ENCODE assay signal across 8 mouse cellular contexts in the genomic region with DNA sequence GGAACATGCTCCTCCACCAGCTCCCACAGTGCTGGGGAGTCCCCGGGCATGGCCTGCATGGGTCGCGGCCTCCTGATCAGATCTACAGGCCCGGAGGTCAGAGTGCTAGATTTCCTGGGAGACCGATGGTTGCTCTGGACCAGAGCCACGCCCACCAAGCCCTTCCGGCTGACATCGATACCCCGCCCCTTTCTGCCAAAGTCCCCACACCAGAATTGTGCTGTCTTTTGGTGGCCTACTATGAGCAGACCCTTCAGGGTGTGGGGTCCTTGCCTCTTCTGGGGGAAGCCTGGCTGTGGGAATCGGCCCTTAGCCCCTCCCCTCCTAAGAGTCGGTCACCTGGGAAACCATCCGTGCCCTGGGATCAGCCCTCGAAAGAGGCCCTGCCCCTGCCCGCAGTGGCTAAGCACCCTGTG. TPM values are rescaled to one million over a fixed set of nuclear protein-coding genes. Genes with fewer than 3 reads are reported as not detected.
DNase-seq lines count a peak whose midpoint lies in the region; ATAC-seq and TF ChIP-seq lines count a peak whose summit lies in the region.

TSS of gene Ccdc24 (minus strand) at position 87 of the 416 bp plus-strand sequence.

- H3K4me3 ChIP-seq in ES-Bruce4 (ENCODE audit: low read depth, low read length), result peak within 1 kb of the TSS; percentile 3; the same call in 1 of the 2 replicates
- peak within 1 kb of the TSS; percentile 39 for H3K4me3 ChIP-seq in embryonic facial prominence, embryonic 10.5 days
- H3K4me3 ChIP-seq in kidney, adult 2 months (ENCODE audit: insufficient read depth, low read depth, low read length), result peak within 1 kb of the TSS; percentile 42
- no peak within 1 kb of the TSS for H3K4me3 ChIP-seq in lung, postnatal 0 days (ENCODE audit: low read depth, low read length)

- TF ChIP-seq CTCF in ES-Bruce4 (IDR thresholded peaks at IDR 0.05; ENCODE audit: low read depth, low read length), result no peak
- no peak for TF ChIP-seq CTCF in kidney, adult 2 months (conservative IDR thresholded peaks at IDR 0.05; ENCODE audit: insufficient read depth, insufficient read length, low read depth, low read length)
- TF ChIP-seq CTCF in lung, postnatal 0 days (IDR thresholded peaks at IDR 0.05), result no peak

- H3K27ac ChIP-seq in ES-Bruce4 (ENCODE audit: insufficient read depth, low read length), result no peak within 1 kb of the TSS
- peak within 1 kb of the TSS; percentile 2; the same call in 1 of the 2 replicates for H3K27ac ChIP-seq in embryonic facial prominence, embryonic 10.5 days (replicated peaks)
- no peak within 1 kb of the TSS for H3K27ac ChIP-seq in kidney, adult 2 months (ENCODE audit: insufficient read depth, low read depth, low read length)
- no peak within 1 kb of the TSS for H3K27ac ChIP-seq in lung, postnatal 0 days (ENCODE audit: low read length)

- no peaks in the 10 kb centered on the region for H3K27me3 ChIP-seq in ES-Bruce4 (ENCODE audit: control insufficient read depth, insufficient read depth, low read length, poor library complexity, severe bottlenecking)
- peaks cover 10% of the 10 kb centered on the region for H3K27me3 ChIP-seq in embryonic facial prominence, embryonic 10.5 days (replicated peaks; ENCODE audit: low read depth, poor library complexity, severe bottlenecking)
- no peaks in the 10 kb centered on the region for H3K27me3 ChIP-seq in kidney, adult 2 months (replicated peaks; ENCODE audit: control insufficient read depth, insufficient read depth, low read length)
- H3K27me3 ChIP-seq in lung, postnatal 0 days (replicated peaks; ENCODE audit: insufficient read depth, low read length), result no peaks in the 10 kb centered on the region

- DNase-seq in embryonic facial prominence, embryonic 10.5 days (ENCODE audit: low spot score), result peak; percentile 47
- peak; percentile 40 for DNase-seq in kidney, adult 2 months
- peak; percentile 48 for DNase-seq in lung, postnatal 0 days (ENCODE audit: low spot score)
- no peak for DNase-seq in spleen, postnatal 36 days (ENCODE audit: low spot score in 2 of 2)
- no peak for DNase-seq in layer of hippocampus, postnatal 25 days (ENCODE audit: extremely low spot score in 1 of 2, low spot score in 1 of 2)
- no peak for DNase-seq in thymus, postnatal 0 days (ENCODE audit: low spot score)

- H3K4me1 ChIP-seq in ES-Bruce4 (ENCODE audit: control insufficient read depth, insufficient read depth, low read length), result no peaks in the 10 kb centered on the region
- peaks cover 45% of the 10 kb centered on the region for H3K4me1 ChIP-seq in embryonic facial prominence, embryonic 10.5 days
- H3K4me1 ChIP-seq in kidney, adult 2 months (ENCODE audit: control insufficient read depth, insufficient read depth, low read length), result no peaks in the 10 kb centered on the region
- H3K4me1 ChIP-seq in lung, postnatal 0 days (ENCODE audit: insufficient read depth, low read depth, low read length), result no peaks in the 10 kb centered on the region

- H3K4me2 ChIP-seq in lung, postnatal 0 days (replicated peaks; ENCODE audit: low read depth, low read length), result peak within 1 kb of the TSS; percentile 30

- WGBS in embryonic facial prominence, embryonic 10.5 days, result 8% methylated on average over 14 of the region's 14 CpGs
- 11% methylated on average over 14 of the region's 14 CpGs for WGBS in kidney, adult 2 months
- WGBS in lung, postnatal 0 days, result 10% methylated on average over 14 of the region's 14 CpGs

- no peak for TF ChIP-seq POLR2A in ES-Bruce4 (IDR thresholded peaks at IDR 0.05; ENCODE audit: insufficient read depth, low read length)
- no peak for TF ChIP-seq POLR2A in kidney, adult 2 months (IDR thresholded peaks at IDR 0.05; ENCODE audit: low read depth, low read length)

- no peaks in the 10 kb centered on the region for H3K9me3 ChIP-seq in ES-Bruce4 (replicated peaks; ENCODE audit: control insufficient read depth, insufficient read depth, low read length, poor library complexity, severe bottlenecking)
- H3K9me3 ChIP-seq in embryonic facial prominence, embryonic 10.5 days, result no peaks in the 10 kb centered on the region
- no peaks in the 10 kb centered on the region for H3K9me3 ChIP-seq in lung, postnatal 0 days (ENCODE audit: low read length)

- TF ChIP-seq EP300 in ES-Bruce4 (IDR thresholded peaks at IDR 0.05; ENCODE audit: insufficient read depth, low read depth, low read length), result no peak
- TF ChIP-seq EP300 in lung, postnatal 0 days (IDR thresholded peaks at IDR 0.05), result no peak

- peak; percentile 40 for ATAC-seq in lung, postnatal 0 days
- ATAC-seq in megakaryocyte progenitor cell, adult 5-6 weeks (replicated peaks; ENCODE audit: poor library complexity), result no peak

- H3K9ac ChIP-seq in ES-Bruce4 (ENCODE audit: low read depth, poor library complexity, severe bottlenecking), result no peak within 1 kb of the TSS
- no peak within 1 kb of the TSS for H3K9ac ChIP-seq in lung, postnatal 0 days (replicated peaks; ENCODE audit: low read depth)

- no peaks in the 10 kb centered on the region for H3K36me3 ChIP-seq in ES-Bruce4 (ENCODE audit: control insufficient read depth, insufficient read depth, low read length, poor library complexity, severe bottlenecking)
- peaks cover 44% of the 10 kb centered on the region for H3K36me3 ChIP-seq in embryonic facial prominence, embryonic 10.5 days (replicated peaks)
- no peaks in the 10 kb centered on the region for H3K36me3 ChIP-seq in kidney, adult 2 months (ENCODE audit: control insufficient read depth, insufficient read depth, low read length)
- no peaks in the 10 kb centered on the region for H3K36me3 ChIP-seq in lung, postnatal 0 days (ENCODE audit: insufficient read depth, low read length)

RNA-seq across cellular contexts. Expression of gene Ccdc24, which starts in this region (rescaled TPM):
- 1.7 and 3.8 TPM in 2 replicates for polyA plus RNA-seq in ES-Bruce4 (2011; ENCODE audit: insufficient read depth, insufficient read length, low read depth, missing spikeins)
- polyA plus RNA-seq in embryonic facial prominence, embryonic 10.5 days (2016; fragmentation: Nextera tagmentation; extraction: Ambion mirVana), result 1.4 and 1.7 TPM in 2 replicates
- 2.9 and 3.3 TPM in 2 replicates for polyA plus RNA-seq in kidney, adult 2 months (2012; rRNA removed)
- 4.5 TPM in 2 replicates for polyA plus RNA-seq in lung, postnatal 0 days (2015; fragmentation: Nextera tagmentation; extraction: Ambion mirVana)
- total RNA-seq in layer of hippocampus, postnatal 25 days (2021), result 1 to 10 TPM in 1 of 2 experiments, under 1 TPM in 1; 0.91 to 1.1 TPM
- not detected in 2 replicates for total RNA-seq in megakaryocyte progenitor cell, adult 5-6 weeks (2015)
- not detected in 2 replicates for total RNA-seq in megakaryocyte progenitor cell, adult 5-6 weeks (2017)
- 0.08 and 0.33 TPM in 2 replicates for polyA plus RNA-seq in thymus, postnatal 0 days (2015; fragmentation: Nextera tagmentation; extraction: Ambion mirVana)

Comparison
In these comparisons a context has a peak if more than half of its experiments do, and no peak if none do; other contexts are left out.
1. DNase-seq: peak in embryonic facial prominence, embryonic 10.5 days (single experiment), kidney, adult 2 months (single experiment) and lung, postnatal 0 days (single experiment); none in spleen, postnatal 36 days (0 of 2), layer of hippocampus, postnatal 25 days (0 of 2) and thymus, postnatal 0 days (single experiment).